Mouse (Mus musculus) myocyte (in vitro differentiated cells): Measurements from ENCODE around the gene Dgat2. TPM values are rescaled to one million over a fixed set of nuclear protein-coding genes. Genes with fewer than 3 reads are reported as not detected.

ENCODE experiments used
- H3K27me3 ChIP-seq: one replicate; pipeline ENCODE4 v1.6.1; 2011; ENCODE audit not compliant: control insufficient read depth, insufficient read depth, insufficient read length
- H3K36me3 ChIP-seq: one replicate; pipeline ENCODE4 v1.6.1; 2011; ENCODE audit not compliant: control insufficient read depth, insufficient read depth
- H3K4me2 ChIP-seq: one replicate; pipeline ENCODE4 v1.6.1; 2011; ENCODE audit warnings: low read depth, control low read depth
- H3K4me3 ChIP-seq: one replicate; pipeline ENCODE4 v1.5.1; 2011; ENCODE audit warnings: mild to moderate bottlenecking, control low read depth, moderate library complexity
- H3K79me2 ChIP-seq: one replicate; pipeline ENCODE4 v1.6.1; 2011; ENCODE audit not compliant: control insufficient read depth, insufficient read depth
- H3ac ChIP-seq: one replicate; pipeline ENCODE4 v1.6.1; 2011; ENCODE audit not compliant: control insufficient read depth, insufficient read length
- CEBPB ChIP-seq: IDR thresholded peaks from 2 replicates; pipeline ENCODE4 v1.6.1; 2011; ENCODE audit warnings: mild to moderate bottlenecking, moderate library complexity; ENCODE audit not compliant: poor library complexity, insufficient read depth, severe bottlenecking
- E2F4 ChIP-seq: IDR thresholded peaks from one replicate; pipeline ENCODE4 v1.6.1; 2011; ENCODE audit warnings: mild to moderate bottlenecking, control low read depth, moderate library complexity; ENCODE audit not compliant: insufficient read depth
- MAX ChIP-seq: IDR thresholded peaks from one replicate; pipeline ENCODE4 v1.6.1; 2011; ENCODE audit warnings: low read depth, mild to moderate bottlenecking, control low read depth
- MYOD1 ChIP-seq, 3 experiments: IDR thresholded peaks; one replicate each; pipeline ENCODE4 v1.6.1; 2011; ENCODE audit warnings: control low read depth in 2 of 3, low read depth in 2 of 3, mild to moderate bottlenecking in 2 of 3, moderate library complexity in 1 of 3; ENCODE audit not compliant: insufficient read length in 2 of 3, control insufficient read depth in 1 of 3
- MYOG ChIP-seq, 3 experiments: IDR thresholded peaks; one replicate each; pipeline ENCODE4 v1.6.1; 2011; ENCODE audit warnings: control low read depth in 2 of 3, low read depth in 2 of 3, mild to moderate bottlenecking in 2 of 3; ENCODE audit not compliant: insufficient read length in 2 of 3, control insufficient read depth in 1 of 3, insufficient read depth in 1 of 3
- POLR2A ChIP-seq: IDR thresholded peaks from one replicate; pipeline ENCODE4 v1.6.1; 2011; ENCODE audit warnings: low read depth, mild to moderate bottlenecking, control low read depth, moderate library complexity; ENCODE audit not compliant: insufficient read length
- POLR2AphosphoS2 ChIP-seq: IDR thresholded peaks from one replicate; pipeline ENCODE4 v1.6.1; 2011; ENCODE audit warnings: low read depth, control low read depth; ENCODE audit not compliant: insufficient read length
- REST ChIP-seq: IDR thresholded peaks from one replicate; pipeline ENCODE4 v1.6.1; 2011; ENCODE audit warnings: mild to moderate bottlenecking, control low read depth, moderate library complexity; ENCODE audit not compliant: insufficient read depth, insufficient read length
- SRF ChIP-seq: IDR thresholded peaks from one replicate; pipeline ENCODE4 v1.6.1; 2011; ENCODE audit warnings: low read depth; ENCODE audit not compliant: control insufficient read depth, insufficient read length
- TCF12 ChIP-seq: IDR thresholded peaks from one replicate; pipeline ENCODE4 v1.6.1; 2011; ENCODE audit warnings: mild to moderate bottlenecking, control low read depth; ENCODE audit not compliant: poor library complexity, insufficient read depth, severe bottlenecking
- TCF3 ChIP-seq: IDR thresholded peaks from one replicate; pipeline ENCODE4 v1.6.1; 2011; ENCODE audit warnings: low read depth, control low read depth; ENCODE audit not compliant: insufficient read length
- USF1 ChIP-seq: IDR thresholded peaks from one replicate; pipeline ENCODE4 v1.6.1; 2011; ENCODE audit warnings: low read depth, mild to moderate bottlenecking, control low read depth, moderate library complexity
- polyA plus RNA-seq: library from polyadenylated mRNA; unstranded; fragments of >200 nt; fragmentation: generic; extraction: Trizol; gene quantifications from one replicate; pipeline ENCODE4 v1.2.1, GENCODE M21; 2012; ENCODE audit warnings: missing spikeins

Dgat2 gene
- polyA plus RNA-seq, 1 experiment, result 6.9 TPM

GRCm38 (mm10) chr7:99172898-99173297 is 9.6 kb downstream of the Dgat2 start:
- Histone ChIP-seq H3ac (no peak overlapping the region), H3K27me3 (no peaks in the 10 kb centered on the region), H3K4me2 (no peak overlapping the region), H3K36me3 (no peaks in the 10 kb centered on the region), H3K4me3 (no peak overlapping the region), H3K79me2 (no peaks in the 10 kb centered on the region)
- TF ChIP-seq E2F4 (no peak), REST (no peak), MYOD1 (IDR thresholded peaks at IDR 0.05; ENCODE audit: control insufficient read depth in 1 of 3, insufficient read length in 2 of 3, low read depth in 2 of 3) (no peak), POLR2AphosphoS2 (no peak), MAX (no peak), POLR2A (no peak), SRF (no peak), TCF3 (no peak), CEBPB (no peak), TCF12 (no peak)

GRCm38 (mm10) chr7:99171730-99172463 is 10.6 kb downstream of the Dgat2 start:
- TF ChIP-seq SRF, result no peak
- TF ChIP-seq TCF12, result no peak
- TF ChIP-seq MAX, result no peak
- no peak for TF ChIP-seq USF1
- TF ChIP-seq TCF3, result no peak
- no peak for TF ChIP-seq POLR2AphosphoS2
- no peak for TF ChIP-seq MYOD1 (IDR thresholded peaks at IDR 0.05; ENCODE audit: control insufficient read depth in 1 of 3, insufficient read length in 2 of 3, low read depth in 2 of 3)
- no peak for TF ChIP-seq POLR2A
- TF ChIP-seq REST, result no peak
- no peak for TF ChIP-seq CEBPB
- TF ChIP-seq E2F4, result no peak
- no peak for TF ChIP-seq MYOG (IDR thresholded peaks at IDR 0.05; ENCODE audit: control insufficient read depth in 1 of 3, insufficient read depth in 1 of 3, insufficient read length in 2 of 3, low read depth in 2 of 3)
- Histone ChIP-seq H3K79me2 (no peaks in the 10 kb centered on the region), H3ac (no peak overlapping the region), H3K4me2 (no peak overlapping the region), H3K4me3 (no peak overlapping the region), H3K36me3 (no peaks in the 10 kb centered on the region), H3K27me3 (no peaks in the 10 kb centered on the region)

- H3K27me3 ChIP-seq, result no peaks in the 10 kb centered on the region
- H3K79me2 ChIP-seq, result no peaks in the 10 kb centered on the region
- H3K36me3 ChIP-seq, result no peaks in the 10 kb centered on the region
- H3ac ChIP-seq, result no peak overlapping the region
- H3K4me3 ChIP-seq, result no peak overlapping the region
- TF ChIP-seq POLR2A (no peak), CEBPB (no peak), E2F4 (no peak), SRF (no peak), USF1 (no peak), MYOD1 (IDR thresholded peaks at IDR 0.05; ENCODE audit: control insufficient read depth in 1 of 3, insufficient read length in 2 of 3, low read depth in 2 of 3) (no peak), TCF12 (no peak), POLR2AphosphoS2 (no peak), REST (no peak), TCF3 (no peak), MYOG (IDR thresholded peaks at IDR 0.05; ENCODE audit: control insufficient read depth in 1 of 3, insufficient read depth in 1 of 3, insufficient read length in 2 of 3, low read depth in 2 of 3) (no peak), MAX (no peak)
- H3K4me2 ChIP-seq, result no peak overlapping the region
Measured at GRCm38 (mm10) chr7:99170519-99170918, 12.0 kb downstream of the Dgat2 start.

- Histone ChIP-seq H3K4me2 (no peak overlapping the region), H3K36me3 (no peaks in the 10 kb centered on the region), H3ac (no peak overlapping the region), H3K27me3 (no peaks in the 10 kb centered on the region), H3K4me3 (no peak overlapping the region), H3K79me2 (no peaks in the 10 kb centered on the region)
- TF ChIP-seq USF1, result no peak
- no peak for TF ChIP-seq MAX
- no peak for TF ChIP-seq POLR2AphosphoS2
- no peak for TF ChIP-seq MYOG (IDR thresholded peaks at IDR 0.05; ENCODE audit: control insufficient read depth in 1 of 3, insufficient read depth in 1 of 3, insufficient read length in 2 of 3, low read depth in 2 of 3)
Measured at GRCm38 (mm10) chr7:99169717-99170403, 12.7 kb downstream of the Dgat2 start.
